Mouse (Mus musculus) retina, postnatal 1 day (tissue): Measurements from ENCODE around the gene Ccdc24.

ENCODE experiments used
- DNase-seq: peaks from one replicate; pipeline ENCODE4 v3.0.0-alpha.2; 2012

Ccdc24 gene

DNA sequence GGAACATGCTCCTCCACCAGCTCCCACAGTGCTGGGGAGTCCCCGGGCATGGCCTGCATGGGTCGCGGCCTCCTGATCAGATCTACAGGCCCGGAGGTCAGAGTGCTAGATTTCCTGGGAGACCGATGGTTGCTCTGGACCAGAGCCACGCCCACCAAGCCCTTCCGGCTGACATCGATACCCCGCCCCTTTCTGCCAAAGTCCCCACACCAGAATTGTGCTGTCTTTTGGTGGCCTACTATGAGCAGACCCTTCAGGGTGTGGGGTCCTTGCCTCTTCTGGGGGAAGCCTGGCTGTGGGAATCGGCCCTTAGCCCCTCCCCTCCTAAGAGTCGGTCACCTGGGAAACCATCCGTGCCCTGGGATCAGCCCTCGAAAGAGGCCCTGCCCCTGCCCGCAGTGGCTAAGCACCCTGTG is at the start of gene Ccdc24:
TSS of gene Ccdc24 (minus strand) at position 87 of the 416 bp plus-strand sequence.
- DNase-seq, result peak; percentile 56

DNA sequence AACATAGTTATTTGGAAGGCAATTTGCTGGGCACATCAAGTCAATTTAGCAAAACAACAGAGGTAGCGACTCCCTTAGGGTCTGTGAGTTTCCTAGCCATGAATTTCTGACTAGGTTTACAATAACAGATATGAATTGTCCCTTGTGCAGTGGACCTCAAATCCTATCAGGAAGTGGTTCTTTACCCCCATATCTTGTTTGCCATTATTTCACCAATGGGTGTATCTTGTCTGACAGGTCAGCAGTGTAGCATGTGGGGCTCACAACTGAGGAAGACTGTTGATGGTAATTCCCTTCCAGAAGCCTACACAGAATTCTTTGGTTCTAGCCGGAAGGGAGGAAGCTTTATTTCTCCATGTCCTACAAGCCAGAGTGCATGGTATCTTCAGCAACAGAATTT is 49.0 kb upstream of the Ccdc24 start:
- no peak for DNase-seq

DNA sequence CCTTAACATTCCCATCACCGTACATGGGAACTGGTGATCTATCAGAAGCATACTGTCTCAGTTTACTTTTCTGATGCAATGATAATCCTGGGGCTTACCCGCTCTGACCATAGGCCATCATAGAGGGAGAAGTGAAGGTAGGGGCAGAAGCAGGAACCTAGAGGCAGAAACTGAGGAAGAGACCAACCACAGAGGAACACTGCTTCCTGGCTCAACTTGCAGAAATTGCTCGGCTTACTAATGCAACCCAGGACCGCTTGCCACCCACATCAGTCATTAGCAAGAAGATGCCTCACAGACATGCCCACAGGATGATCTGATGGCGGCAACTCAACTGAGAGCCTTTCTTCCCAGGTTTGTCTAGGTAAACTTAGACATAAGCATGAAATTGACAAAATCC is 46.4 kb upstream of the Ccdc24 start:
- DNase-seq, result no peak

DNA sequence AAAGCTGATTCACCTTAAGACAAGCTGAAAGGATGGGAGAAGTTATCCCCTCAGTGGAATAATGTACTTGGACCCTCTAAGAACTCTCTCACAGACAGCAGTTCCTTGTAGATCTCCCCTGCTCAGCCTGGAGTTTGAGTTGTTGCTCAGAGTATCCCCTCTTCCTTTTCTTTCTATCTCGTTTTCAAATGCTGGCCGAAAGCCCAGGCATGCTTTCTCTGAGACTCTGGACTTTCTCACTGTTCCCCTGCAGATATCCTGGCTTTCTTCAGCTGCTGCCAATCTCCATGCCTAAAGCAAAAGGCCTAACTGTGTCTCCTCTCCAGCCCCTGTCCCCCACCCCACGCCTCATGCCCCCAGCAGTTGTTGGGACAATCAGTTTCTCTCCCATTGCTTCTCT is 45.9 kb upstream of the Ccdc24 start:
- DNase-seq, result no peak

DNA sequence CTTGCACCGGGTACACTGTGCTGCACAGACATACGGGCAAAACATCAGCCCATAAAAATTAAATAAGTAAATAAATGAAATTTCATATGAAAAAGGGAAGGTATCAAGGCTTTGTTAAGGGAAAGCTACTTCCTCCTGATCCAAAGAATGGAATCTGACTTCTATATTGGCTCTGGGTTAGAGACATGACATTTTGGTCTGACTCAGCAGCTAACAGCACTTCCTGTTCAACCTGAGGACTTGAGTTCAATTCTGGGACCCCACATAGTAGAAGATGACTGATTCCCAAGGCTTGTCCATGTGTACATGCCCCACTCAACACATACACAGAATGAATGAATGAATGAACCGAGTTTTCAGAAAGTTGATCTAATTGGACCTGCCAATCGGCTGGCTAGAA is 45.5 kb upstream of the Ccdc24 start:
- no peak for DNase-seq

DNA sequence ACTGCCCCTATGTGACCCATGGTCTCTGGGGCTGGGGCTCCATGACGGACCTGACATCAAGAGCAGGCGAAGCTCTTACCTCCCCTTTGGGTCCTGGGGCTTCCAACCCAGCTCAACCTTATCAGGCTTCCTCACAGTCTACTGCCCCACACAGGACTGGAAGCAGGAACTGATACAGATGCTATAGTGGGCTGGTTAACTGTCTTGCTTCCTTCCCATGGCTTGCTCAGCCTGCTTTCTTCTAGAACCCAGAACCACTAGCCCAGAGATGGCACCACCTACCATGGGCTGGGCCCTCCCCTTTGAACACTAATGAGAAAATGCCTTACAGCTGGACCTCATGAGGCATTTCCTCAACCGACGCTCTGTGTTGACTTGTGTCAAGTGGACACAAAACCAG is 45.0 kb upstream of the Ccdc24 start:
- no peak for DNase-seq

DNA sequence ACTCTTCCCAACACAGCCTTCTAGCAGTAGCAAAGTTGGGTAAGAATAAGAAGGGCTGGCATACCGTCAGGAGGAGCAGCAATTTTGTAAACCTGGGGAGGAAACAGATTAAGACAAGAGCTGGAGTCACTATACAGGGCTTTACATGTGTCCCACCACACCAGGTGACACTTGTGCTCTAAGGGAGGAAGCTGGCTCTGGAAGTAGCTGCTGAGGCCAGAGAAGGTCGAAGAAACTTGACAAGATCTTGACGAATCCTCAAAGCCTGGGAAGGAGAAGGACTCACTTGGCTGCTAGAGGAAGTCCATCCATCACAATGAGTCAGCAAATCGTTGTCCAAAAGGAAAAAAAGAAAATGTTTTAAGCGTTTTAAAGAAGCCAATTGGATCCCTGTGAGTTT is 44.0 kb upstream of the Ccdc24 start:
- DNase-seq, result no peak

DNA sequence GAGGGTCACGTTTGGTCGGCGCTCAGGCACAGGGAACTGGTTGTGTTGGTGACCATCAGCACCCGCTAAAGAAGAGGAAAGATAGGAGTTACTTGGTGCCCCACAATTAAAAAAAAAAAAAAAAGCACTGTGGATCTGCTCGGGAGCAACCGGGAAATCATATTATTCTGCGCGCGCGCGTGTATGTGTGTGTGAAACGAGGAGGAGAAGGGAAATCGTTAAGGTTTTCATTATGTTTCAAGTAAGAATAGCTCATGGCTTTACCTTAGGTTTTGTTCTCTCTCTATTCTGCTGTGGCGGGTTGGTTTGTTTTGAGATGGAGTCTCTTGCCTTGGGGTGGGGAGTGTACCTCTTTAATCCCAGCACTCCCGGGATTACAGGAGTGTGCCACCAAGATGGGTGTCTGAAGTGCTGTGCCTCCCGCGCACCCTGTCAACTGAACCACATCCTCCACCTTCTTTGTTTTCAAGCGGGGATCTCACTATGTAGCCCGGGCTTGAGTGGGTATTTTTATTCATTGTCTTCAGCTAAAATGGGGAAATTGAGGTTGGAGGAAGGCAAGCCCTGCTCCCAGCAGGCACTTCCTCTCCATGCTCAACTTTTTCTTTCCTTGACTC is 43.2 kb upstream of the Ccdc24 start:
- DNase-seq, result no peak

DNA sequence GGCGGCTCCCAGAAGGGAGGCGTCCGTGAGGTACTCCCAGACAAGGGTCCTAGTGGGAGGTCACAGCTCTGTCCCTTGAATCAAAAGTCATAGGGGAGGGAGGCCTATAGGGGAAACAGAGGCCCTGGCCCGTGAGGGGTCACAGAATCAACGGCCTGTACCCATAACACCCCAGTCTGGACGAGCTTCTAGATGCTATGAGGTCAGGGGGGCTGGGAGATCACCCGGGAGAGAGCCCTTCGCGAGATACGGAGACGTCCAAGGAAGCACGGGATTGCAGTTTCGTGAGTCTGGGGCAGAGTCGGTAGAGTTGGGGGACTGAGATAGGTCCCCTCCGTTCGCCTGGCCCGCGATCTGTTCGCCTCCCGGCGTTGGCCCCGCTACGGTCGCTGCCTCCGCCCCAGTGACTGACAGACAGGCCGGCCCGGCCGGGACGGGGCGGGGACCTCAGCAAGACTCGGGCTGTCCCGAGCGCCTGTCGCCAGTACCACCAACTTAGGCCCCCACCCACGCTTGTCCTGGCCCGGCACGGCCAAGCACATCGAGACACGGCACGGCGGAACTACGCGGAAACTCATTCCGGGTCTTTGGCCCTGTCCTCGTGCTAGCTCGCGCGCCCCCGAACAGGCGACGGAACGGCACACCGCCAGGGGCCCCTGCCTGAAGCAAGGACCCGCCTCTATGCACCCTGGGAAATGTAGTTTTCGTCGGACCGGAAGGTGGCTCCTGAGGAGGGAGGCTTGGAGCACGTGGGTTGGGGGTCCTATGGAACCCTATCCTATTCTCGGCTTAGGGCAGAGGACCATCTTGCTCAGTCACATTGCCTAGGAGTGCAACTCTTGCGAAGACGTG is 42.5 kb upstream of the Ccdc24 start, which contains the start of gene Ipo13:
TSS of gene Ipo13 (minus strand) at position 409 of the 852 bp plus-strand sequence.
- peak; percentile 96 for DNase-seq

DNA sequence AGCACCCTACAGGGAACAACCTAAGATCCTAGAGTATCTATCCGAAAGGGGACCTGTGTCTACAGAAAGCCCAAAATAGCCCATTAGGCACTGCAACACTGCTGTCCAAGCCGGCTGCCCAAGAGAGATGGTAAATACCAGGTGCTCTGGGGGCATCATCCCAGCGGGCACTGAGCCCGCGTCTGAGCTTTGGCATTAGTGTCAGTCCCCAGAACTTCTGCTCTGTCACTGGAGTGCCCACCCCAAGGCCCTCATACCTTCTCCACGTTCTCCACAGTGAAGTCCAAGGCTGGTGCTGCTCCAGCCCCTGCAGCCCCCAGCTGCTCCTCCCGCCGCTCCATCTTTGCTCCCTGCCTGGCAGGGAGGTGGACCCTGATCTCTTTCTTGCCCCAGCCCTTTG is 41.7 kb upstream of the Ccdc24 start:
- DNase-seq, result no peak

DNA sequence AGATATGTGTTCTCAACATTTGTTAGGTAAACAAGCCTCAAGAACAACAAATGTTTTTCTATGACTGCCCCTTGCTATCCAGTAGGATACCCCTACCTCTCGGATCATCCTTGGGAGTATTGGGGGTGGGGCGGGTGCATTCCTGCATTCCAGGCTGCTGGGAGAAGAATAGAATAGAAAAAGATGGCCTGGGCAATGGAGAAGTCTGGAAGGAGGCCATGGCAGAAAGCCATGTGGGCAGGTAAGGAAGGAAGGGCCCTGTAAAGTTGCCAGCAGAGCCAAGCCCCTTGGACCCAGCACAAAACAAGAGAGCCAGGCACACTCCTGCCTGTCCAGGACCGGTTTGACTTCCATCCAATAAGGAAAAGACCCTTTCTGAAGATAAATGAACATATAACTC is 41.1 kb upstream of the Ccdc24 start:
- no peak for DNase-seq

DNA sequence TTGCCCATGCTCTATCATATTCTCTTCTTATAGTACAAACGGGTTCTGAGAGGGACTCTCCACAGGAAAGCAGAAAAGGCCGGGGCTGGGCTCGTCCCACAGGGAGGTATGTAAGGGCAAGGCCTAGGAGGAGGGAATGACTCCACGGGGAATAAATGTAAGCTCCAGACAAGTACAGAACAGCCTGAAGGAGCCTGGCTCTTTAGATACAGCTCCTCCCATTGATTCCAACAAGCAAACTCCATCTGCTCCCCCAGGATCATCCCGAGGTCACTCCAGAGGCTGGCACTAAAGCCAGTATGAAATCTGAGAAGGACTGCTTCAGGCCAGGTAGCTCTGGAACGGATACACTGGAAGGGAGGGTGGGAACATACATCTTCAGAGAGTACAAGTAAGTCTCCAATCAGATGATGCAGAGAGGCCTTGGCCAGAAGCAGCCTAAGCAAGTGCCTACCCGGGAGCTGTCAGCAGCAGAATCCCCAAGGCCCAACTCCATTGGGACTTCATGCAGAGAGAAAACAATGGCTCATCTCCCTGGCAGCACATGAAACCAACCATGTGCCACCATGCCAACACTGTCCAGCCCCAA is 40.4 kb upstream of the Ccdc24 start:
- DNase-seq, result no peak

DNA sequence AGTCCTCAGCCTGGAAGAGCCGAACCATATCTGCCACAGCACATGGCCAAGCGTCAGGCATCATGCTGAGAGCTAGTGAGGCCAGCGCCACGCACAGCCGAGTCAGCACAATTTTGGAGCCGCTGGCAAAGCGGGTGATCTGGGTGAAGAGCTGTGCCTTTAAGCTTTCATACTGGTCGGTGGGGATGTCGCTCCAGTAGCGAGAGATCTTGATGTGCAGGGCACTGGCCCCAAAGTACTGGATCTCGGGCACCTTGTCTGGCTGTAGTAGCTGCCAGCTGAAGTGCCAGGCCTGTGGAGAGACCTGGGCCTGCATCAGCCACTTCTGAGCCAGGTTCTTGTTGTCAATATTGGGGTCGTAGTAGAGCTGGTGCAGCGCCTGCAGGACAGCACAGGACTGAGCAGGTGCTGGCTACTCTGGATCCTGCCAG is 39.8 kb upstream of the Ccdc24 start:
- DNase-seq, result no peak

DNA sequence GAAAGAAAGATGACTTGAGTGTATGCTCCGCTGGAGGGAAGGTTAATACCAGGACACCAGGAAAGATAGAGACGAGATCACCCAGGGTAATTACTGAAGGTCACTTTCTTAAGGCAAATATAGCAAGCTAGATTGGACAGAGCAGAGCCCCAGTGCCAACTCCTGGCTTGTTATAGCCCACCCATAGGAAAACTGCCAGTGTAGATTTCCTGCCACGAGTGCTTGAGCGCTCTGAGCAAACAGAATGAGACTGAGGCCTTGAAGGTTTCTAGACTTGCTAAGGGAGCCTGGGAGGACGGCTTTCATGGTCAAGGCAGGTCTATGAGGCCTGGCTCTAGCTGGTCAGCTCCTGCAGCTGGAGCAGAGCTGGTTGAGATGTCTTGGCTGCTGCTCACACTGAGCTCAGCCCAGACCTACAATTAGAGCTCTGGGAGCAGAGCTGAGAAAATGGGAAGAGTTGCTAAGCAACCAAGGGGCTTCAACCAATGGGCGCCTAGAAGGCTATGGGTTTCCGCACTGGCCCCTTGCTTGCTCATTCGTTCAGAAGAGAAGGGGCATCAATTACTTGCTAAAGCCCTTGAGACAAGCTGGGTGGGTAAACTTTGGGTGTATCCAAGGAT is 36.6 kb upstream of the Ccdc24 start:
- DNase-seq, result peak; percentile 43

DNA sequence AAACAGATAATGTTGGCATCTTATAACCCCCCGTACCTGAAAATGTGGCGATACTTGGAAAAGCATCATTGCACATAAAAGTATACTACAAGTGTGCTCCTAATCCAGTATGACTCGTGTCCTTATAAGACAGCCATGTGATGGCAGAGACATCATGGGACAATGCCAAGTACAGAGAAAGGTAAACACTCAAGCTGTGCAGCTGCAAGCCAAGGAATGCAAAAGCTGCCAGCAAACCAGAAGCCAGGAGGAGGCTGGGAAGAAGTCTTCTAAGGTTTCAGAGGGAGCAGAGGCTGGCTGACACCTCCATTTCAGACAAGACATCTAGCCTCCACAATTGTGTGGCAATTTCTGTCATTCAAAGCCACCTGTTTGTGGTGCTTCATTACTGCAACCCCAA is 33.8 kb upstream of the Ccdc24 start:
- no peak for DNase-seq

DNA sequence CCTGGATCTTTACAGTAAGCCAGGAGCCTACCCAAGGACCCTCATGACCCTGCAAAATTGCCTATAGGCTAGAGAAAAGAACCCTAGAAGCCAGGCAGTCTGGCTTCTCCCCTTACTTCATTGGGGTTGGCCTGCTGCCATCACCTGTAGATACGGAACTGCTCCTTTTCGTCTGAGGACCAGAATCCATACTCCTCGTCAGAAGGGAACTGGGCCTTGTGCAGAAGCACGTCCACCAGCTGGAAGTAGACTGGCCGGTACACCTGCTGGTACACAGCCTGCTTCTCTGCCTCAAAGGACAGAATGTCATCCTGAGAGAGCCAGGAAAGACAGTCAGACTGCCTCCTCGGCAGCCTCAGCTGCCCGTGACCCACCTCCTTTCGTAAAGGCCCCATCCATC is 32.4 kb upstream of the Ccdc24 start:
- DNase-seq, result no peak

DNA sequence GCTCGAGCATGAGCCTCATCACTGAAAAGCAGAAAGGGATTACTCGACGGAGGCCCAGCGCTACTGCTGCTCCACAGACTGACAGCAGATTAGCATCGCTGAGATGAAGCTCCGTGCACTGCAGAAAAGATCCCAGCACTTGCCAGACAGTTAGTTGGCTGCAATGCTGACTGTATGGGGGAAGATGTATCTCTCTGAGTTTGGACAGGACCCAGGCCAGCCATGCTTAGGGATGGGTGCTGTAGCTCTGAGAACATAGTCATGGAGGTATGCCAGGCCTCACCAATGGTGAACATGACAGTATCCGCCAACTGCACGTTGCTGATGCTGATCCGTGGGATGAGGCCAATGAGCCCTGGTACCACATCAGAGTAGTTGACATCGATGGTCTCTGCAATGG is 31.7 kb upstream of the Ccdc24 start:
- no peak for DNase-seq

DNA sequence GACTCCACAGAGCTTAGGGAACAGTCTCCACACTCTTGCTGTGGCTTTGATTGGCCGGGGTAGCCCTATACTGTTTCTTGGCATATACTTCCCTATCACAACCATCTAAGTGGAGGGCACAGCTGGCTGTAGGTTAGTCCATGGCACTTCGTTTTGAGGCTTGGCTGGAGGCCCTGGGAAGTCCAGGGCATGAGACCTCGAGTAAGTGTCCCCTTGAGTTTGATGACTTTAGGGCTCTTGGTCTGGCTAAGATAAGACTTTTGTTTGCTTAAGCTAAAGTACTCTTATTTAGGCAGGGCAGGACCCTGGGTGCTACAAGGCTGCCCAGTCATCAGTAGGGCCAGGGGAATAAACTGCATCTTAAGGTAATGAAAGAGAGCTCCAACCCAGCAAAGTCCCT is 25.8 kb upstream of the Ccdc24 start:
- DNase-seq, result no peak

DNA sequence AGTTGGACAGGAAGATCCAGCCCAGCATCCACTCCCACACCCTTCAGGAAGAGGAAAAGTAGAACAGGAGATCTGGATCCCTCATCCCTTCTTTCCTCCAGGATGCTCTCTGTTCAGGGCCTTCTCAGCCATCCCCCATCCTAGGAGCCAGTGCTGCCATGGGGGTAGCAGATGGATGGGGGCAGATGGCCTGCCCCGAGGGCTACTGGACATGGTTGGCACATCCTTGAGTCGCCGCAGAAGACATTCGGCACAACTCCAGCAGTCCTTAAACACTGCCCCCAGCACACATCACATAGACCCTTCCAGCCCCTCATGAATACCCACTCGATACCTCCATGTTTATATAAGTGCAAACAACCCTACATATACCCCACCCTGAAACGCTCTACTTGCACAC is 23.7 kb upstream of the Ccdc24 start:
- no peak for DNase-seq

DNA sequence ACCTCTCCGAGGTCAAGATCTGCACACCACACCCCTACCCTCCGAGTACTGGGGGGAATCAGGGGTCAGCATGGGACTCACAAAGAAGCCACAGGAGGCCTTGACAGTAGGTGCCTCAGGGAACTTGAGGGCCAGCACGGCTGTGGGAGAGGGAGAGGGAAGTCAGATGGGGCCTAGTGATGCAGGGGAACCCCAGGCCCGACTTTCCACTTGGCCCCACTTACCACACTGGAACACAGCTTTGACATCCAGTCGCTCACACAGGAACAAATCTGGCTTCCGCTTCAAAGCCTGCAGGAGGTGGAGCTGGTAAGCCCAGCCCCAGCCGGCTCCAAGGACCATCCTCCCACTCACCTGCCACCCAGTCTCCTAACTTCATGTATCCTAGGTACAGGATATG is 23.0 kb upstream of the Ccdc24 start:
- no peak for DNase-seq

DNA sequence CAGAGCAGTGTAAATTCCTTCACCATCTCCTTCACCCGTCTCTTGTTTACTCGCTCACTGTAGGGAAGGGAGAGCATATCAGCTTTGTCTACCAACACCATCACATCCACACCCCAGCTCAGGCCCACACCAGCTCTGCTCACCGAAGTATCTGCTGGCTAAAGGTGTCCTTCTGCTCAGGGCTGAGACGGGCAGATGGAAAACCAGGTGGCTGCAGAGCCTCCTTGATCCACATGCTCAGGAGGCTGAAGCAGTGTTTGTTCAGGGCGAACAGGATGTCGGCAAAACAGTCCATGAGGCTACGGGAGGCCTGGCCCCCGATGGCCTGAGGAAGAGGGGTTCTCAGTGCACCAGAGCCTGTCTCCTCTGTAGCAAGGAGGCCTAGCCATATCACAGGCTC is 22.2 kb upstream of the Ccdc24 start:
- DNase-seq, result no peak

DNA sequence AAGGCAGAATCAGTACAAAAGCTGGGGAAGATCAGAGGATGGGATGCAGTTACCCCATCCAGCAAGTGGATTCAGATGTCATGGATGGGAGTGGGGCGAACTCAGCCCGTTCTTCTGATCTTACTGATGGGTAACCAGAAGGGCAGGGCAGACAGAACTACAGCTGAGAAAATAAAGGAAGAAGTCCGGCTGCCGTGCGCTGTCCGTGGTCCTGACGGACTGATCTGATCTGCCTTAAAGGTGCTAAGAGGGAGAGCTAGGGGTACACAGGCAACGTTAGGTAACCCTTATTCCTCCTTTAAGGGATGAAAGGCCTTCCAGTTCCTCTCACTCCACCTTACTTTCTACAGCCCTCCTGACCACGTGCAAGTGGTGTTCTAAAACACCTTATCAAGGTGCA is 21.0 kb upstream of the Ccdc24 start:
- peak; percentile 32 for DNase-seq

DNA sequence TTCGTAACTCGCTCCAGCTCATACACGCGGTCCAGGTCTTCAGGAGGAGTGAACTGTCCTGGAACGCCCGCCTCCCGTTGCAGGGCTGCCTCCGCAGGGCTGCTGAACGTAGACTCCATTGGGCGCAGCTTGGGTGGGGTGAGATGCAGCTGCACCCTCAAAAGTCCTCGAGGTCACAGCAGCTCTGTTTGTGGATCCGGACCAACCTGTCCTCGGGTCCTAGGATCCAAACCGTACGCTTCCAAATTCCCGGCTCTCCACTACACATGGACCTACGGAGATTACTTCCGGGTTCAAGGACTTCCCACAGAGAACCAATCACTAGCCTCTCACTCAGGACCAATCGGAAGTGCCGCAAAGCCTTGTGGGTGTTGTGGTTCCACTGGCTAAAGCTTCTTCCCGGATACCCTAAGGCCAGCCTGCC is 19.4 kb upstream of the Ccdc24 start, which contains the start of gene Dph2:
TSS of gene Dph2 (minus strand) at position 295 of the 424 bp plus-strand sequence.
- DNase-seq, result peak; percentile 96

DNA sequence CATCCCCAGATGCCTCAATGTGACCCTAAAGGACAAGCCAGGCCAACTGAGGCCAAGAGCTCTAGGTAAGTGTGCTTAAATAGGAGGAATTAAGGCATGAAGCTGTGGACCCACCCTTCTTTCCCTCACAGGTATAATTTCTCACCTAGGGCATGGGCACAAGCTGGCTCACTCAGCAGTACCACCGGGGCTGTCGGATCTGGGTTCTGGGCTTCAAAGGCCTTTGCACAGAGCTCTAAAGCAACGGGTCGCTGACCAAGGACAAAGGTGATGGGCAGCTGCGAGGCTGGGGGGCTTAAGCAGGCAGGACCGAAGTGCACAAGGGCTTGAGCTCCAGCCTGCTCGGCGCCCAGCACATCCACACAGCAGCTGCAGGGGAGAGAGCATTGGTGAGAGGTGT is 18.4 kb upstream of the Ccdc24 start:
- DNase-seq, result no peak
